Mouse (Mus musculus): Measurements from ENCODE around the gene Sod1. TPM values are rescaled to one million over a fixed set of nuclear protein-coding genes. Genes with fewer than 3 reads are reported as not detected.
"Not testable (repeated sequence)": the region's sequence is repeated elsewhere in the genome, so short reads cannot be mapped to it uniquely, and the experiment has no call there.

Gene Sod1
- total and polyA plus RNA-seq, 3 experiments, result 389 to 747 (median 609) TPM

DNA sequence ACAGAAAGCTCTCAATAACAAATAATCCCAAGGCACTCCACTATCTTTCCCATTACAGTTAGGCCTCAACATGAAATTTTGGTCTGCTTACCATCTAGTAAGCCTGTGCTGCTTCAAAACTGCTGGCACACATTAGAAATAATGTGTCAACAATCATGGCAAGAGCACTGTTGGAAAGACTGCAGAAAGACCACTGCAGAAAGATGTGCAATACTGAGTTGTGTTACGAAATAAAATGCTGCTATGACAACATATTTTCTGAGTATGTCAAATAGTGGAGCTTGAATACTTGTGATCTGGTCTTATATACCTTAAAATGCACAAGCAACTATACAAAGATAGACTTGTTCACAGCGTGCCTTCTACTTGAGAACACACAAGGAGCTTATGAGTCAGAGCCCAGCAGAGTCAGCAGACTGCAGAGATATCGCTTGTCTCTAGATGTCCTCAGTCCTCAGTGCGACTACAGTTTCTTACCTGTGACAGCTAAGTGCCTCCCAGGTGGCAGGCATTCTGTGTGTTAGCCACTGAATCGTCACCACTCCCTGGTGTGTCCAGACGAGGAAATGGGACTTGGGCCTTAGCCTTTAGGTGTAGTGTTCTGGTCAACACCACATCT is 18.7 kb downstream of the Sod1 start:
- ATAC-seq (ENCODE audit: extremely low read depth, insufficient number of reproducible peaks, low FRiP score, poor library complexity, severe bottlenecking) (no peak), DNase-seq (ENCODE audit: low spot score) (no peak)
- TF ChIP-seq GATA1 (IDR thresholded peaks at IDR 0.05; ENCODE audit: borderline replicate concordance, low read length) (no peak), CTCF (IDR thresholded peaks at IDR 0.05; ENCODE audit: low read depth, low read length) (no peak), TAL1 (conservative IDR thresholded peaks at IDR 0.05; ENCODE audit: low read depth, low read length) (no peak), POLR2AphosphoS5 (IDR thresholded peaks at IDR 0.05; ENCODE audit: insufficient replicate concordance, low read depth, low read length) (no peak), GATA2 (IDR thresholded peaks at IDR 0.05; ENCODE audit: borderline replicate concordance, low read depth, low read length) (no peak)
- Histone ChIP-seq H3K4me1 (ENCODE audit: insufficient read depth, low read depth, low read length) (peaks cover 20% of the 10 kb centered on the region), H3K27me3 (ENCODE audit: insufficient read depth, low read length) (no peaks in the 10 kb centered on the region), H3K36me3 (replicated peaks) (peaks cover 90% of the 10 kb centered on the region), H3K9me3 (replicated peaks) (no peaks in the 10 kb centered on the region), H3K4me3 (ENCODE audit: low read depth, low read length) (no peak overlapping the region)

DNA sequence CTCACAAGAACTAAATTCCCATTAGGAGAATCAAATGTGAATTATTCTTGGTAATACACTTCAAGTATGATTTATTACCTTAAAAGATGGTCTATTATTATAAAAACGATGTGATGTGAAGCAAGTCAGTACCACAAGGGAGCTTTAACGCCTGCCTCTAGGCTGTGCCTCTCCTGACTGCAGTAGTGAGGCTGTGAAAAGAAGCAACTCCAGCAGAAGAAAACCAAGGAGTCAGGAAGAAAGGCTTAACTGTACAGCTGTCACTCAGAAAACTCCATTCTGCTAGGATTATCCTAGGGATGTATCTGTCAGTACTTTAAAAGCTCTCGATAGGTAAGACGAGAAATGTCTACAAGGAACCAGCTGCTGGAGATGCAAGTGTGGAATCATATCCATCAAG is 21.3 kb downstream of the Sod1 start:
- ATAC-seq (ENCODE audit: extremely low read depth, insufficient number of reproducible peaks, low FRiP score, poor library complexity, severe bottlenecking) (no peak), DNase-seq (ENCODE audit: low spot score) (no peak)
- H3K9me3 ChIP-seq (replicated peaks), result no peaks in the 10 kb centered on the region
- peaks cover 94% of the 10 kb centered on the region for H3K36me3 ChIP-seq (replicated peaks)
- H3K4me3 ChIP-seq (ENCODE audit: low read depth, low read length), result no peak overlapping the region
- H3K4me1 ChIP-seq (ENCODE audit: insufficient read depth, low read depth, low read length), result no peaks in the 10 kb centered on the region
- H3K27me3 ChIP-seq (ENCODE audit: insufficient read depth, low read length), result no peaks in the 10 kb centered on the region
- TF ChIP-seq TAL1 (conservative IDR thresholded peaks at IDR 0.05; ENCODE audit: low read depth, low read length) (no peak), POLR2AphosphoS5 (IDR thresholded peaks at IDR 0.05; ENCODE audit: insufficient replicate concordance, low read depth, low read length) (no peak), GATA2 (IDR thresholded peaks at IDR 0.05; ENCODE audit: borderline replicate concordance, low read depth, low read length) (no peak), CTCF (IDR thresholded peaks at IDR 0.05; ENCODE audit: low read depth, low read length) (no peak), GATA1 (IDR thresholded peaks at IDR 0.05; ENCODE audit: borderline replicate concordance, low read length) (no peak)

DNA sequence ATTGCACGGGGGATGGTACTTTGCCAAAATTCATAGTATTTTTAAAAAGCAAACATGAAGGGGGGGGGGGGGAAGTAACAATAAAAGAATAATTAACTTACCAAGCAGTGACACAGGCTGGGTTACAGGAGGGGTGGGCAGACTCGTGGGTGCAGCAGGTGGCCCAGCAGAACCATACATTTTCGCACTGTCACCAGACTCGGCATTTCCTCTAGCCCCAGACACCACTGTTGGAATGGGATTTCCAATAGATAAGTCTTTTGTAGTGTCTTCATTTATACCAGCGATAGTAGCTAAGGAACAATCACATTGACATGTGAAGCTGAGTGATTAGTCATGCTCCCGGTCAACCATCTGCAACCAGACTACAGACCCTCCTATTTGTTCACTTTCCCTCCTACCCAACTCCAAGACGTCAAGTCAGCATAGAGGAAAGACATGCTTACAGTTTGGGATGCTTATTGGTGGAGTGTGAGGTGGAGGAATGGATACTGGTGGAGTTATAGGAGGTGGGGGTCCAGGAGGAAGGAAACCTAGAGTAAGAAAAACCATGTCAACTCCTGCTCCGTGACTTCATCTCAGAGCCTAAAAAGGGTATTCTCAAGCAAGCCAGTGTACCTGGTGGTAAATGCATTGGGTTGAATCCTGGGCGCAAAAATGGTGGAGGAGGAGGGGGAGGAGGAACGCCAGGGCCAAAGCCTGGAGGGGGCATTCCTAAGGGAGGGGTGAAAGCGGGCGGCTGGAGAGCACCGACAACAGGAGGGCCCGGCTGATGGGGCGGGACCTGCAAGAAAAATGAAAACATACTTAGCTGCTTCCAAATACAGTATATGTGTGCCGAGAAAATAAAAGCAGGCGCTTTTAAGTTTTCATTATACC is 22.1 kb downstream of the Sod1 start:
- Histone ChIP-seq H3K36me3 (replicated peaks) (peaks cover 96% of the 10 kb centered on the region), H3K4me1 (ENCODE audit: insufficient read depth, low read depth, low read length) (no peaks in the 10 kb centered on the region), H3K9me3 (replicated peaks) (no peaks in the 10 kb centered on the region), H3K27me3 (ENCODE audit: insufficient read depth, low read length) (no peaks in the 10 kb centered on the region), H3K4me3 (ENCODE audit: low read depth, low read length) (no peak overlapping the region)
- ATAC-seq (ENCODE audit: extremely low read depth, insufficient number of reproducible peaks, low FRiP score, poor library complexity, severe bottlenecking) (no peak), DNase-seq (ENCODE audit: low spot score) (no peak)
- no peak for TF ChIP-seq CTCF (IDR thresholded peaks at IDR 0.05; ENCODE audit: low read depth, low read length)
- no peak for TF ChIP-seq GATA1 (IDR thresholded peaks at IDR 0.05; ENCODE audit: borderline replicate concordance, low read length)
- no peak for TF ChIP-seq GATA2 (IDR thresholded peaks at IDR 0.05; ENCODE audit: borderline replicate concordance, low read depth, low read length)
- no peak for TF ChIP-seq POLR2AphosphoS5 (IDR thresholded peaks at IDR 0.05; ENCODE audit: insufficient replicate concordance, low read depth, low read length)
- TF ChIP-seq TAL1 (conservative IDR thresholded peaks at IDR 0.05; ENCODE audit: low read depth, low read length), result no peak

DNA sequence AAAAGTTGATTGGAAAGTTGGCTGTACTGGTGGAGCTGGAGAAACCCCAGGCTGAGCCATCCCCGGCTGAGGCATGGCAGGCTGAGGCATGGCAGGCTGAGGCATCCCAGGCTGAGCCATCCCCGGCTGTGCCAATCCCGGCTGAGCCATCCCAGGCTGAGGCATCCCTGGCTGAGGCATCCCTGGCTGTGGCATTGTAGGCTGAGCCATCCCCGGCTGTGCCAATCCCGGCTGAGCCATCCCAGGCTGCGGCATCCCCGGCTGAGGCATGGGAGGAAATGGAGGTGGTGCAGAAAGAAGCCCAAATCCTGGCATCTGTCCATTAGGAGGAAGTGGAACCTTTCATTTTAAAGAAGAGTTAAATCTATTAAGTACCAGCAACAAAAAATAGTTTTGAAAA is 29.5 kb downstream of the Sod1 start:
- peaks cover 96% of the 10 kb centered on the region for H3K36me3 ChIP-seq (replicated peaks)
- TF ChIP-seq TAL1 (conservative IDR thresholded peaks at IDR 0.05; ENCODE audit: low read depth, low read length) (no peak), POLR2AphosphoS5 (IDR thresholded peaks at IDR 0.05; ENCODE audit: insufficient replicate concordance, low read depth, low read length) (no peak), GATA1 (IDR thresholded peaks at IDR 0.05; ENCODE audit: borderline replicate concordance, low read length) (no peak), CTCF (IDR thresholded peaks at IDR 0.05; ENCODE audit: low read depth, low read length) (no peak), GATA2 (IDR thresholded peaks at IDR 0.05; ENCODE audit: borderline replicate concordance, low read depth, low read length) (no peak)
- no peaks in the 10 kb centered on the region for H3K9me3 ChIP-seq (replicated peaks)
- no peaks in the 10 kb centered on the region for H3K27me3 ChIP-seq (ENCODE audit: insufficient read depth, low read length)
- no peaks in the 10 kb centered on the region for H3K4me1 ChIP-seq (ENCODE audit: insufficient read depth, low read depth, low read length)
- DNase-seq (ENCODE audit: low spot score) (no peak), ATAC-seq (ENCODE audit: extremely low read depth, insufficient number of reproducible peaks, low FRiP score, poor library complexity, severe bottlenecking) (no peak)
- H3K4me3 ChIP-seq (ENCODE audit: low read depth, low read length), result no peak overlapping the region

DNA sequence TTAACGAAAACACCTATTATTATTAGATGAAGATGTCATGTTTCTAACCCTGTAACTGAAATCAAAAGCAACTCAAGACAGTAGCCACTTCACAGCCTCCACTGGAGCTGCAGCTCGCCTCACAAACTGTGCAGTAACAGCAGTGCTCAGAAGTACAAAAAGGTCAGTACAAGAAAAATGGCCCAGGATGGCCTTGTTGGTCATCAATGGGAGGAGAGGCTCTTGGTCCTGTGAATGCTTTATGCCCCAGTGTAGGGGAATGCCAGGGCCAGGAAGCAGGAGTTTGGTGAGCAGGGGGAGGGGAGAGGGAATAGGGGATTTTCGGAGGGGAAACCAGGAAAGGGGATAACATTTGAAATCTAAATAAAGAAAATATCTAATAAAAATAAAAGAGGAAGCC is 30.7 kb downstream of the Sod1 start:
- H3K27me3 ChIP-seq (ENCODE audit: insufficient read depth, low read length); H3K9me3 ChIP-seq (replicated peaks); DNase-seq (ENCODE audit: low spot score); ATAC-seq (ENCODE audit: extremely low read depth, insufficient number of reproducible peaks, low FRiP score, poor library complexity, severe bottlenecking); H3K4me3 ChIP-seq (ENCODE audit: low read depth, low read length); H3K4me1 ChIP-seq (ENCODE audit: insufficient read depth, low read depth, low read length): not testable (repeated sequence)
- H3K36me3 ChIP-seq (replicated peaks), result peaks cover 90% of the 10 kb centered on the region

DNA sequence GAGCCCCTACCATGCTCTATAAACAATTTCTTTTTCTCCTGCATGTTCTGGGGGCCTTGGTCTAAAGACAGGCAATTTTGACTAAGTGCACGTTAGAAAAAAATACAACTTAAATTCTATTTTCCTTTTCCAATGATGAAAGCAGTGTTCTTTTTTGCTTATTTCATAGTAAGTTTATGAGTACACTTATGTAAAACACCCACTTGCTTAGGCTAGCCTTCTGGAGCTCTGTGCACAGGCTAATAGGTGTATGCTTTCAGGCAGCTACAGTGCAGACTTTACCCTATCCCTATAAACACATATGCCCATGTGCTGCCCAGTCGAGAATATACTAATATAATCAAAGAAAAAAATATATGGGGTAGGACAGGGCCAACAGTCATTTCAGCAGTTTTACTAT is 32.0 kb downstream of the Sod1 start:
- H3K4me3 ChIP-seq (ENCODE audit: low read depth, low read length), result no peak overlapping the region
- H3K4me1 ChIP-seq (ENCODE audit: insufficient read depth, low read depth, low read length), result no peaks in the 10 kb centered on the region
- no peaks in the 10 kb centered on the region for H3K9me3 ChIP-seq (replicated peaks)
- peaks cover 91% of the 10 kb centered on the region for H3K36me3 ChIP-seq (replicated peaks)
- DNase-seq (ENCODE audit: low spot score) (no peak), ATAC-seq (ENCODE audit: extremely low read depth, insufficient number of reproducible peaks, low FRiP score, poor library complexity, severe bottlenecking) (no peak)
- H3K27me3 ChIP-seq (ENCODE audit: insufficient read depth, low read length), result no peaks in the 10 kb centered on the region
- TF ChIP-seq GATA1 (IDR thresholded peaks at IDR 0.05; ENCODE audit: borderline replicate concordance, low read length) (no peak), TAL1 (conservative IDR thresholded peaks at IDR 0.05; ENCODE audit: low read depth, low read length) (no peak), POLR2AphosphoS5 (IDR thresholded peaks at IDR 0.05; ENCODE audit: insufficient replicate concordance, low read depth, low read length) (no peak), CTCF (IDR thresholded peaks at IDR 0.05; ENCODE audit: low read depth, low read length) (no peak), GATA2 (IDR thresholded peaks at IDR 0.05; ENCODE audit: borderline replicate concordance, low read depth, low read length) (no peak)
